Mouse (Mus musculus): ENCODE data around the gene Pomp.

GRCm38 (mm10) chr5:147916171-147916570 is 55.9 kb downstream of the Pomp start:
- TF ChIP-seq CTCF (IDR thresholded peaks at IDR 0.05; ENCODE audit: control insufficient read depth, insufficient read depth, insufficient replicate concordance, low read depth, low read length), result no peak
- TF ChIP-seq POLR2A (IDR thresholded peaks at IDR 0.05; ENCODE audit: control insufficient read depth, low read depth, low read length), result no peak

All from testis, adult 2 months (tissue).